Mouse (Mus musculus) E14TG2a.4 (cell line): ENCODE measurements at regions not wholly inside any gene's neighbourhood (a gene's known extent, or its start where the extent isn't known, plus 50 kb on each side); places are given as distances from the start of the nearest gene placed in this dataset.

Experiments
- H3K27me3 ChIP-seq: 2 replicates; pipeline ENCODE4 v1.6.1; 2014; ENCODE audit warnings: low read length, control low read depth; ENCODE audit not compliant: insufficient read depth
- H3K36me3 ChIP-seq: 2 replicates; pipeline ENCODE4 v1.6.1; 2014; ENCODE audit warnings: low read length, control low read depth; ENCODE audit not compliant: insufficient read depth
- H3K4me1 ChIP-seq: replicated peaks from 2 replicates; pipeline ENCODE4 v1.6.1; 2014; ENCODE audit warnings: low read depth, low read length, control low read depth
- H3K4me3 ChIP-seq: replicated peaks from 2 replicates; pipeline ENCODE4 v1.5.1; 2014; ENCODE audit warnings: mild to moderate bottlenecking, low read length
- H3K9me3 ChIP-seq: 2 replicates; pipeline ENCODE4 v1.6.1; 2014; ENCODE audit warnings: low read length, control low read depth
- CTCF ChIP-seq: conservative IDR thresholded peaks from 2 replicates; pipeline ENCODE4 v1.5.1; 2014; ENCODE audit warnings: low read length
- NANOG ChIP-seq: IDR thresholded peaks from 2 replicates; pipeline ENCODE4 v1.6.1; 2014; ENCODE audit warnings: borderline replicate concordance, low read length, mixed read lengths
- POU5F1 ChIP-seq: IDR thresholded peaks from 2 replicates; pipeline ENCODE4 v1.6.1; 2014; ENCODE audit warnings: low read length, borderline replicate concordance

GRCm38 (mm10) chr12:15319647-15320046, 497.1 kb downstream of the Trib2 start:
- H3K36me3 ChIP-seq: no peaks in the 10 kb centered on the region

GRCm38 (mm10) chr12:15294898-15295297, 521.8 kb downstream of the Trib2 start:
- H3K9me3 ChIP-seq: no peaks in the 10 kb centered on the region
- H3K4me1 ChIP-seq: no peaks in the 10 kb centered on the region
- H3K27me3 ChIP-seq: no peaks in the 10 kb centered on the region
- no peak for TF ChIP-seq NANOG
- TF ChIP-seq CTCF: no peak
- TF ChIP-seq POU5F1: no peak
- H3K36me3 ChIP-seq: no peaks in the 10 kb centered on the region
- H3K4me3 ChIP-seq: no peak overlapping the region

More at GRCm38 (mm10) chr12:15319647-15320046, 497.1 kb downstream of the Trib2 start:
- Histone ChIP-seq H3K4me3 (no peak overlapping the region), H3K4me1 (no peaks in the 10 kb centered on the region), H3K9me3 (no peaks in the 10 kb centered on the region), H3K27me3 (no peaks in the 10 kb centered on the region)
- TF ChIP-seq CTCF: no peak
- no peak for TF ChIP-seq POU5F1
- TF ChIP-seq NANOG: no peak

- TF ChIP-seq CTCF: no peak
- TF ChIP-seq POU5F1: no peak
- no peak for TF ChIP-seq NANOG
- Histone ChIP-seq H3K27me3 (no peaks in the 10 kb centered on the region), H3K36me3 (no peaks in the 10 kb centered on the region), H3K4me1 (no peaks in the 10 kb centered on the region), H3K9me3 (no peaks in the 10 kb centered on the region), H3K4me3 (no peak overlapping the region)
Observed at GRCm38 (mm10) chr12:15262165-15262564, 554.6 kb downstream of the Trib2 start.

- Histone ChIP-seq H3K36me3 (no peaks in the 10 kb centered on the region), H3K4me3 (no peak overlapping the region), H3K27me3 (no peaks in the 10 kb centered on the region), H3K9me3 (no peaks in the 10 kb centered on the region), H3K4me1 (no peaks in the 10 kb centered on the region)
- TF ChIP-seq CTCF (no peak), NANOG (no peak), POU5F1 (no peak)
Observed at GRCm38 (mm10) chr12:15261604-15262003, 555.1 kb downstream of the Trib2 start.

GRCm38 (mm10) chr12:15260907-15261415, 555.8 kb downstream of the Trib2 start:
- TF ChIP-seq CTCF: no peak
- no peak for TF ChIP-seq NANOG
- no peak for TF ChIP-seq POU5F1
- H3K36me3 ChIP-seq: no peaks in the 10 kb centered on the region
- no peaks in the 10 kb centered on the region for H3K4me1 ChIP-seq
- no peak overlapping the region for H3K4me3 ChIP-seq
- H3K9me3 ChIP-seq: no peaks in the 10 kb centered on the region
- no peaks in the 10 kb centered on the region for H3K27me3 ChIP-seq

- TF ChIP-seq CTCF (no peak), NANOG (no peak), POU5F1 (no peak)
- no peak overlapping the region for H3K4me3 ChIP-seq
- no peaks in the 10 kb centered on the region for H3K4me1 ChIP-seq
- H3K27me3 ChIP-seq: no peaks in the 10 kb centered on the region
- H3K9me3 ChIP-seq: peaks cover 5% of the 10 kb centered on the region
- H3K36me3 ChIP-seq: no peaks in the 10 kb centered on the region
Observed at GRCm38 (mm10) chr12:15244966-15245365, 571.8 kb downstream of the Trib2 start.

GRCm38 (mm10) chr12:15222497-15223170, 594.1 kb downstream of the Trib2 start:
- no peaks in the 10 kb centered on the region for H3K4me1 ChIP-seq
- TF ChIP-seq CTCF (no peak), POU5F1 (no peak), NANOG (no peak)
- no peaks in the 10 kb centered on the region for H3K27me3 ChIP-seq
- no peaks in the 10 kb centered on the region for H3K36me3 ChIP-seq
- no peaks in the 10 kb centered on the region for H3K9me3 ChIP-seq
- no peak overlapping the region for H3K4me3 ChIP-seq

- Histone ChIP-seq H3K9me3 (no peaks in the 10 kb centered on the region), H3K4me3 (no peak overlapping the region), H3K27me3 (no peaks in the 10 kb centered on the region), H3K36me3 (no peaks in the 10 kb centered on the region), H3K4me1 (no peaks in the 10 kb centered on the region)
- TF ChIP-seq CTCF: no peak
- TF ChIP-seq NANOG: no peak
- no peak for TF ChIP-seq POU5F1
Observed at GRCm38 (mm10) chr12:15218504-15218903, 598.2 kb downstream of the Trib2 start.

- no peaks in the 10 kb centered on the region for H3K27me3 ChIP-seq
- no peak overlapping the region for H3K4me3 ChIP-seq
- H3K36me3 ChIP-seq: no peaks in the 10 kb centered on the region
- H3K4me1 ChIP-seq: no peaks in the 10 kb centered on the region
- no peaks in the 10 kb centered on the region for H3K9me3 ChIP-seq
- TF ChIP-seq POU5F1 (no peak), CTCF (no peak), NANOG (no peak)
Observed at GRCm38 (mm10) chr12:15216180-15216579, 600.5 kb downstream of the Trib2 start.
